Mouse (Mus musculus): ENCODE measurements around the gene Cct3. TPM values are rescaled to one million over a fixed set of nuclear protein-coding genes. Genes with fewer than 3 reads are reported as not detected.
"Not testable (repeated sequence)": the region's sequence is repeated elsewhere in the genome, so short reads cannot be mapped to it uniquely, and the experiment has no call there.

The Cct3 gene
- polyA plus RNA-seq, 1 experiment from 2014 or later = 491 TPM

DNA sequence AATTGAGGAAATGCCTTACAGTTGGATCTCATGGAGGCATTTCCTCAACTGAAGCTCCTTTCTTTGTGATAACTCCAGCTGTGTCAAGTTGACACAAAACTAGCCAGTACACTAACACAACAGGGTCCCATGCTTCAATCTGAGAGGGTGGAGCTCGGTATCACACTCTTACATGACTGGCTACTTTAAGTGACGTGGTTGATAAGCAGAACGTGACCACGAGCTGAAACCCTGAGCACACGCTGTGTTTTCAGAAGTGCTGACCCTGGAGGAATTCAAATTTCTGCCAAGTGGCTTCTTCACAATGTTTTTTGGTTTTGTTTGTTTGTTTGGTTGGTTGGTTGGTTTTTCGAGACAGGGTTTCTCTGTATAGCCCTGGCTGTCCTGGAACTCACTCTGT lies 28.9 kb upstream of the Cct3 start:
- ATAC-seq (replicated peaks; ENCODE audit: insufficient number of reproducible peaks, low FRiP score, low TSS enrichment); H3K27me3 ChIP-seq (ENCODE audit: control insufficient read depth, insufficient read depth, low read length); H3K9me3 ChIP-seq (replicated peaks; ENCODE audit: control insufficient read depth, low read length); H3K36me3 ChIP-seq (ENCODE audit: control insufficient read depth, insufficient read depth, low read length); H3K4me2 ChIP-seq; H3K4me3 ChIP-seq (ENCODE audit: low read depth, low read length); H3K27ac ChIP-seq (ENCODE audit: low read depth, low read length); H3K4me1 ChIP-seq (ENCODE audit: control insufficient read depth, insufficient read depth, low read length); H3K9ac ChIP-seq (ENCODE audit: low read depth, low read length): not testable (repeated sequence)
- WGBS (ENCODE audit: insufficient replicate concordance) = 58% methylated on average over 6 of the region's 6 CpGs

DNA sequence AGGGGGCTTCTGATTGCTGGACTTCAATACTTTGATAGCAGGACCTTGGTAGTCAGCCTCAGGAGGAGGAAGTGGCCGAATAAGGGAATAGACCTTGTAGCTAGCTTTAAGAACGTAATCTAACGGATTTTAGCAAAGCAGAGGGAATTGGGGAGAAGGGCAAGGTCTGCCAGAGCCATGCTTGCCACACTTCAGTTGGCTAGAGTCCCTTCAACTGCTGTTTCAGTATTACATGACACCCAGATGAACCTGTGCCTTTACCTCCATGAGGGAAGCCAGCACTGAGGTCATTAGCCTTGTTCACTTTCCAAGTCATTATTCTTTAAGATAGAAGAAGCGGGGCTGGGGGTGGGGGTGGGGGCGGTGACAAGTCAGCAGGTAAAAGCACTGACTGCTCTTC lies 27.9 kb upstream of the Cct3 start:
- Histone ChIP-seq H3K9me3 (replicated peaks; ENCODE audit: control insufficient read depth, low read length) (no peaks in the 10 kb centered on the region), H3K4me2 (no peak overlapping the region), H3K27me3 (ENCODE audit: control insufficient read depth, insufficient read depth, low read length) (no peaks in the 10 kb centered on the region), H3K4me3 (ENCODE audit: low read depth, low read length) (no peak overlapping the region), H3K27ac (ENCODE audit: low read depth, low read length) (no peak overlapping the region), H3K36me3 (ENCODE audit: control insufficient read depth, insufficient read depth, low read length) (no peaks in the 10 kb centered on the region), H3K4me1 (ENCODE audit: control insufficient read depth, insufficient read depth, low read length) (no peaks in the 10 kb centered on the region), H3K9ac (ENCODE audit: low read depth, low read length) (no peak overlapping the region)
- 83% methylated on average over 5 of the region's 5 CpGs for WGBS (ENCODE audit: insufficient replicate concordance)
- no peak for ATAC-seq (replicated peaks; ENCODE audit: insufficient number of reproducible peaks, low FRiP score, low TSS enrichment)

DNA sequence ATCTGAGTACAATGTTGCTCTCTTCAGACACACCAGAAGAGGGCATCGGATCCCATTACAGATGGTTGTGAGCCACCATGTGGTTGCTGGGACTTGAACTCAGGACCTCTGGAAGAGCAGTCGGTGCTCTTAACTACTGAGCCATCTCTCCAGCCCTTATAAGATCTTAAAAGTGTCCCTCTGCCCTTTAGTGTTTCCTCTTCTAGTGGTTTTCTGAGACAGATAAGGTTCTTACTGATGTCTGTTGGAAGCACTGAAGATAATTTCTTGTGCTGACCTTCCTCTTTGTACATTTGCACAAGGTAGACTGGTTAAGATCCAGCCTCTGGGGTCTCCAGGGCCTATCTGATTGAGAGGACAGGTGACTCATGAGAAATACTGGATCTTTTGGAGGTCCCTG lies 25.6 kb upstream of the Cct3 start:
- H3K4me1 ChIP-seq (ENCODE audit: control insufficient read depth, insufficient read depth, low read length); ATAC-seq (replicated peaks; ENCODE audit: insufficient number of reproducible peaks, low FRiP score, low TSS enrichment); H3K36me3 ChIP-seq (ENCODE audit: control insufficient read depth, insufficient read depth, low read length); H3K4me2 ChIP-seq; H3K9ac ChIP-seq (ENCODE audit: low read depth, low read length); H3K27ac ChIP-seq (ENCODE audit: low read depth, low read length); H3K27me3 ChIP-seq (ENCODE audit: control insufficient read depth, insufficient read depth, low read length); H3K9me3 ChIP-seq (replicated peaks; ENCODE audit: control insufficient read depth, low read length); H3K4me3 ChIP-seq (ENCODE audit: low read depth, low read length): not testable (repeated sequence)
- WGBS (ENCODE audit: insufficient replicate concordance) = 80% methylated on average over 2 of the region's 2 CpGs

DNA sequence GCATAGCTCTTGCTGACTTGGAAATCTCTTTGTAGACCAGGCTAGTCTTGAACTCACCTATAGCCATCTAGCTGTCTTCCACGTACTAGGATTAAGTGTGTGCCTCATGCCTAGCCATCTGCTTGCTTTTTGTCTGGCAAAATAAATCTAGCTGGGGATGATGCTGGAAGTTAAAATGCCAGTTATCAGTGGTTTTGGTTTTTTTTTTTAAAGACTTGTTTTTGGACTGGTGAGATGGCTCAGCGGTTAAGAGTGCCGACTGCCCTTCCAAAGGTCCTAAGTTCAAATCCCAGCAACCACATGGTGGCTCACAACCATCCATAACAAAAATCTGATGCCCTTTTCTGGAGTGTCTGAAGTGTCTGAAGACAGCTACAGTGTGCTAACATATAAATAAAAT lies 25.1 kb upstream of the Cct3 start:
- no peaks in the 10 kb centered on the region for H3K9me3 ChIP-seq (replicated peaks; ENCODE audit: control insufficient read depth, low read length)
- no peaks in the 10 kb centered on the region for H3K27me3 ChIP-seq (ENCODE audit: control insufficient read depth, insufficient read depth, low read length)
- ATAC-seq (replicated peaks; ENCODE audit: insufficient number of reproducible peaks, low FRiP score, low TSS enrichment) = no peak
- no peak overlapping the region for H3K9ac ChIP-seq (ENCODE audit: low read depth, low read length)
- H3K4me2 ChIP-seq = no peak overlapping the region
- 80% methylated on average over 3 of the region's 3 CpGs for WGBS (ENCODE audit: insufficient replicate concordance)
- no peak overlapping the region for H3K4me3 ChIP-seq (ENCODE audit: low read depth, low read length)
- no peak overlapping the region for H3K27ac ChIP-seq (ENCODE audit: low read depth, low read length)
- no peaks in the 10 kb centered on the region for H3K4me1 ChIP-seq (ENCODE audit: control insufficient read depth, insufficient read depth, low read length)
- no peaks in the 10 kb centered on the region for H3K36me3 ChIP-seq (ENCODE audit: control insufficient read depth, insufficient read depth, low read length)

DNA sequence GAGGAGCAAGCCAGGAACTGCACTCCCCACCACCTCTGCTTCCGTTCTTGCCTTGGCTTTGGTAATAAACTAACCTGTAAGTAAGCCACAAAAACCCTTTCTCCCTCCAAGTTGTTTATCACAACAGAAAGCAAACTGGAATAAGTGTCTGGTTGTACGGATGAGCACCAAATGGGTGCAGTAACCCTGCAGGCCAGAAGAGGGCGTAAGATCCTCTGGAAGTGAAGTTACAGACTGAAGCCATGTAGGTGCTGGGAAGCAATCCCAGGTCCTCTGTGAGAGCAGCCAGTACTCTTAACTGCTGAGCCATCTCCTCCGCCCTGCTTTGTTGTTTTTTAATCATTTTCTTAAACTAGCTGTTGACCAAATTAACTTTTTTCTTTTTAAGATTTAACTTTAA lies 22.9 kb upstream of the Cct3 start:
- Histone ChIP-seq H3K4me1 (ENCODE audit: control insufficient read depth, insufficient read depth, low read length) (no peaks in the 10 kb centered on the region), H3K4me2 (no peak overlapping the region), H3K9me3 (replicated peaks; ENCODE audit: control insufficient read depth, low read length) (no peaks in the 10 kb centered on the region), H3K27ac (ENCODE audit: low read depth, low read length) (no peak overlapping the region), H3K27me3 (ENCODE audit: control insufficient read depth, insufficient read depth, low read length) (no peaks in the 10 kb centered on the region), H3K4me3 (ENCODE audit: low read depth, low read length) (no peak overlapping the region), H3K9ac (ENCODE audit: low read depth, low read length) (no peak overlapping the region), H3K36me3 (ENCODE audit: control insufficient read depth, insufficient read depth, low read length) (no peaks in the 10 kb centered on the region)
- no peak for ATAC-seq (replicated peaks; ENCODE audit: insufficient number of reproducible peaks, low FRiP score, low TSS enrichment)
- 91% methylated on average over 4 of the region's 4 CpGs for WGBS (ENCODE audit: insufficient replicate concordance)

DNA sequence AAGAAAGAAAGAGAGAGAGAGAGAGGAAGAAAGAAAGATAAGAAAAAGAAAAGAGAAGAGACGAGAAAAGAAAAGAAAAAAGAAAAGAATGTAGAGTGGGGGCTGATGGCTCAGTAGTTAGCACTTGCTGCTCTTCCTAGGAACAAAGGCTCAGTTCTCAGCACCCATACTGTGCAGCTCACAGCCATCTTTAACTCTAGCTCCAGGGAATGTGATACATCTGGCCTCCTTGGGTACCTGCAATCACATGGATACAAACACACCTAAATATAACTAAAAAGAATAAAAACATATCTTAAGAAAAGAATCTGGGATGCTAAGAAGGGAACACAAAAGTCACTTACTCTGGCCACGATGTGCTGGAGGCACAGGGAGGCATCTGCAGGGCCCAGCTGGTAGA lies 20.8 kb upstream of the Cct3 start:
- Histone ChIP-seq H3K4me2 (no peak overlapping the region), H3K9me3 (replicated peaks; ENCODE audit: control insufficient read depth, low read length) (no peaks in the 10 kb centered on the region), H3K27ac (ENCODE audit: low read depth, low read length) (no peak overlapping the region), H3K9ac (ENCODE audit: low read depth, low read length) (no peak overlapping the region), H3K27me3 (ENCODE audit: control insufficient read depth, insufficient read depth, low read length) (no peaks in the 10 kb centered on the region), H3K36me3 (ENCODE audit: control insufficient read depth, insufficient read depth, low read length) (no peaks in the 10 kb centered on the region), H3K4me3 (ENCODE audit: low read depth, low read length) (no peak overlapping the region), H3K4me1 (ENCODE audit: control insufficient read depth, insufficient read depth, low read length) (no peaks in the 10 kb centered on the region)
- 78% methylated on average over 2 of the region's 2 CpGs for WGBS (ENCODE audit: insufficient replicate concordance)
- no peak for ATAC-seq (replicated peaks; ENCODE audit: insufficient number of reproducible peaks, low FRiP score, low TSS enrichment)

DNA sequence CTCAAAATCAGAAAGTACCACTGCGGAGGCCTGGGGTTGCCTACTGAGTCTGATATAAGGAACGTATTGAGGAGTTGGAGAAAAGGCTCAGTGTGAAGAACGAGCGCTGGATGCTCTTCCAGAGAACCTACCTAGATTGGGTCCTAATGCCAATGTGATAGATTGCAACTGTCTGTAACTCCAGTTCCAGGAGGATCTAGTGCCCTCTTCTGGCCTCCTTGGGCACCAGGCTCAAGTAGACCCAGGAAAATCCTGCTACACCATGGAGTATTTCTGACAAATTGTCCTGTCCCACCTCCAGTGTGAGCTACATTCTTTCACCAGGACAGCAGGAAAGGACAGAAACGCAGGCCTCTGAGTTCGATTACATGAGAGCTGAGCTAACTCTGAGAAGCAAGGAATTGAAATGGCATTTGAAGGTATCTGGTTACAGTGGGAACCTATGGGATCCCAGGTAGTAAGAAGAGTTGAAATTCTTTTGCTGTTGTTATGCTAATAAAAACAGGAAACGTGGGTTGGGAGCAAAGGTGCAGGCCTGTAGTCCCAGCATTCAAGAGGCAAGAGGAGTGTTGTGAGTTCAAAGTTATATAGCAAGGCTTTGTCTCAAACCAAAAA lies 20.3 kb upstream of the Cct3 start:
- Histone ChIP-seq H3K36me3 (ENCODE audit: control insufficient read depth, insufficient read depth, low read length) (no peaks in the 10 kb centered on the region), H3K27me3 (ENCODE audit: control insufficient read depth, insufficient read depth, low read length) (no peaks in the 10 kb centered on the region), H3K27ac (ENCODE audit: low read depth, low read length) (no peak overlapping the region), H3K9me3 (replicated peaks; ENCODE audit: control insufficient read depth, low read length) (no peaks in the 10 kb centered on the region), H3K4me2 (no peak overlapping the region), H3K4me1 (ENCODE audit: control insufficient read depth, insufficient read depth, low read length) (no peaks in the 10 kb centered on the region), H3K4me3 (ENCODE audit: low read depth, low read length) (no peak overlapping the region), H3K9ac (ENCODE audit: low read depth, low read length) (no peak overlapping the region)
- WGBS (ENCODE audit: insufficient replicate concordance) = 32% methylated on average over 7 of the region's 7 CpGs
- ATAC-seq (replicated peaks; ENCODE audit: insufficient number of reproducible peaks, low FRiP score, low TSS enrichment) = no peak

DNA sequence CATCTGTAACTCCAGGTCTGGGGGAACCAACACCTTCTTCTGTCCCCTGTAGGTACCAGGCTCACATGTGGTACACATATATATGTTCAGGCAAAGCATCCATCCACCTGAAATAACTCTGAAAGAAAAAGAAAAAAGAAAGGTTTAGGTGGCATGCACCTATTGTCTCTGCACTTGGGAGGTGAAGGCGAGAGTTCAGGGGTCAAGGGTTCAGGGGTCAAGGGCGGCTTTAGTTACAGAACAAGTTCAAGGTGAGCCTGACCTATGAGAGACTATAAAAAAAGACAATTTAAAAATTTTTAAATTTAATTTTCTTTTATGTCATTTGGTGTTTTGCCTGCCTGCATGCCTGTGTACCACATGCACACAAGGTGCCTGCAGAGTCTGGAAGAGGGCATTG lies 16.9 kb upstream of the Cct3 start:
- WGBS (ENCODE audit: insufficient replicate concordance) = 87% methylated on average over 2 of the region's 2 CpGs
- no peaks in the 10 kb centered on the region for H3K4me1 ChIP-seq (ENCODE audit: control insufficient read depth, insufficient read depth, low read length)

DNA sequence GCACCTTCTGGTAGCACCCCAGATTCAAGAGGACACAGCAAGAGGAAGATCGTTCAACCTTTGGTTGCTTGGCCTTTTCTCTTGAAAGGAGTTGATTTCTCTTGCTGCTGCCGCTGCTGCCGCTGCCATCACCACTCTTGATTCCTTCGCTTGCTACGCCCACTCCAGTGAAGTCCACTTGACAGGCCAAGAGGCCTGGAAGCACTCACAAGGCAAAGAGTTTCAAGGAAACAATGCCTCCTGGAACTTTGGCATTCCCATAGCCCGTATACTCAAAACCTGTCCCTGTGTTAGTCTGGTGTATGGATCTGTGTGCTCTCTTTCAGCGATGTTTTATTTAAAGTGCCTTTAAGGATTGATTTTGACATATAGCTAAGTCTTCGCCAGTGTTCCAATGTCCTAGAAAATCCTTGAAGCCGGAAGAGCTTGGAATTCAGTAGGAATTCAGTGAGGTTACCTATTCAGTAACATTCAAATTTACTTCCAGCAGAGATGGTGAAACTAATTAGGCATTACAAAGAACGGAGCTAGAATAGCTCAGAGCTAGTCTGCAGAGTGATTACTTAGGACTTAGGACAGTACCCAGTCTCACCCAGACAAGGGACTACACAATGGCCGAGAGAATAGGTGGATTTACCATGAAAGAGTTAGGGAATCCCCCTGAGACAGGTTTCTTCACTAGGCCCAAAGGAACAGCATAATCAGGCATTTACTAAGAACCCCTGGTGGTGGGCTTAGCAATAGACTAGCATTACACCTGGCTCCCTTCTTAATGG lies 15.6 kb upstream of the Cct3 start:
- H3K36me3 ChIP-seq (ENCODE audit: control insufficient read depth, insufficient read depth, low read length); H3K9me3 ChIP-seq (replicated peaks; ENCODE audit: control insufficient read depth, low read length); H3K4me2 ChIP-seq; ATAC-seq (replicated peaks; ENCODE audit: insufficient number of reproducible peaks, low FRiP score, low TSS enrichment); H3K4me3 ChIP-seq (ENCODE audit: low read depth, low read length); H3K27me3 ChIP-seq (ENCODE audit: control insufficient read depth, insufficient read depth, low read length); H3K27ac ChIP-seq (ENCODE audit: low read depth, low read length); H3K4me1 ChIP-seq (ENCODE audit: control insufficient read depth, insufficient read depth, low read length); H3K9ac ChIP-seq (ENCODE audit: low read depth, low read length): not testable (repeated sequence)
- WGBS (ENCODE audit: insufficient replicate concordance) = 63% methylated on average over 11 of the region's 11 CpGs

More for the DNA sequence above, 16.9 kb upstream of the Cct3 start:
- Histone ChIP-seq H3K9ac (ENCODE audit: low read depth, low read length) (no peak overlapping the region), H3K27me3 (ENCODE audit: control insufficient read depth, insufficient read depth, low read length) (no peaks in the 10 kb centered on the region), H3K9me3 (replicated peaks; ENCODE audit: control insufficient read depth, low read length) (no peaks in the 10 kb centered on the region), H3K4me3 (ENCODE audit: low read depth, low read length) (no peak overlapping the region), H3K27ac (ENCODE audit: low read depth, low read length) (no peak overlapping the region), H3K36me3 (ENCODE audit: control insufficient read depth, insufficient read depth, low read length) (no peaks in the 10 kb centered on the region), H3K4me2 (no peak overlapping the region)
- ATAC-seq (replicated peaks; ENCODE audit: insufficient number of reproducible peaks, low FRiP score, low TSS enrichment) = no peak
